Mouse (Mus musculus) embryonic fibroblast, embryonic 13.5 days (primary cell): Measurements from ENCODE around the gene Auts2.

Source experiments
- CTCF ChIP-seq: IDR thresholded peaks from 2 replicates; pipeline ENCODE4 v1.5.1; 2011; ENCODE audit warnings: mild to moderate bottlenecking, control low read depth, low read length, moderate library complexity, borderline replicate concordance; ENCODE audit not compliant: insufficient read depth
- POLR2A ChIP-seq: IDR thresholded peaks from 2 replicates; pipeline ENCODE4 v1.6.1; 2011; ENCODE audit warnings: low read depth, mild to moderate bottlenecking, control low read depth, low read length, moderate library complexity

- TF ChIP-seq POLR2A (no peak), CTCF (no peak)
Measured at GRCm38 (mm10) chr5:132372605-132373004, 170.5 kb downstream of the Auts2 start.
